8 mouse cellular contexts compared by ENCODE assay signal in the genomic region with DNA sequence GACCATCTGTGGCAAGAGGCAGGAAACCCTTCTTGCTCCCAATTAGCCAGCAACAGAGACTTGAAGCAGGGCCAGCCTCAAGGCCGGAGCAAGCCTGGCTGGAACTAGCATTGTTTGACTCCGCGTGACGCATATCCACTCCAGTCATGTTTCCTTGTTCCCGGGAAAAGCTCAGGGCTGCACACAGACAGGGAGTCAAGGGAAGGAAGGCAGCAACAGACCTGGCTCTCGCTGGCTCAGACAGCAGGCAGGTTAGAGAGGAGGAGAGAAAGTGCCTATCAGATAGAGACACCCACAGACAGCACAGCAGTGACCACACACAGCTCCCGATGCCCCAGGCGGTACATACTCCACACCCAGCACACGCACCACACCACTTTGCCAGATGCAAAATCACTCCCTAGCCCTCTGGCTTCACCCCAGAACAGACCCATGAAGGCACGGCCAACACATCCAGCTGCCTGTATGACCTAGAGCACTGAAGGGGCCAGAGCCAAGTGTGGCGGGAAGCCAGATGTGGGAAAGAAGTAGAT.
DNase-seq lines count a peak whose midpoint lies in the region; ATAC-seq and TF ChIP-seq lines count a peak whose summit lies in the region.

No protein-coding gene starts in this region.

- no peak for TF ChIP-seq CTCF in liver, adult 2 months (IDR thresholded peaks at IDR 0.05; ENCODE audit: low read depth, low read length)

- H3K4me3 ChIP-seq in hindbrain, embryonic 15.5 days = no peak overlapping the region
- no peak overlapping the region for H3K4me3 ChIP-seq in liver, adult 2 months (ENCODE audit: insufficient read depth, low read depth, low read length)
- H3K4me3 ChIP-seq in neural tube, embryonic 15.5 days (replicated peaks) = no peak overlapping the region

- H3K27ac ChIP-seq in hindbrain, embryonic 15.5 days (replicated peaks) = peak overlapping the region; percentile 67
- peak overlapping the region; percentile 78 for H3K27ac ChIP-seq in liver, adult 2 months (replicated peaks; ENCODE audit: insufficient read depth, low read depth, low read length)
- peak overlapping the region; percentile 38 for H3K27ac ChIP-seq in neural tube, embryonic 15.5 days (replicated peaks)

- H3K27me3 ChIP-seq in hindbrain, embryonic 15.5 days = no peaks in the 10 kb centered on the region
- no peaks in the 10 kb centered on the region for H3K27me3 ChIP-seq in liver, adult 2 months (ENCODE audit: control insufficient read depth, insufficient read depth, low read length)
- no peaks in the 10 kb centered on the region for H3K27me3 ChIP-seq in neural tube, embryonic 15.5 days (replicated peaks)

- peak; percentile 43; the same call in 1 of the 2 replicates for ATAC-seq in hindbrain, embryonic 15.5 days (ENCODE audit: low FRiP score, low read depth)
- ATAC-seq in neural tube, embryonic 15.5 days (ENCODE audit: low FRiP score) = no peak
- ATAC-seq in inflammation-experienced regulatory T-cells, adult 6 months = no peak

- H3K36me3 ChIP-seq in hindbrain, embryonic 15.5 days = no peaks in the 10 kb centered on the region
- no peaks in the 10 kb centered on the region for H3K36me3 ChIP-seq in liver, adult 2 months (ENCODE audit: control insufficient read depth, insufficient read depth, low read length)
- H3K36me3 ChIP-seq in neural tube, embryonic 15.5 days = no peaks in the 10 kb centered on the region

- WGBS in hindbrain, embryonic 15.5 days = 36% methylated on average over 11 of the region's 11 CpGs
- WGBS in liver, adult 2 months = 9% methylated on average over 11 of the region's 11 CpGs
- WGBS in neural tube, embryonic 15.5 days = 52% methylated on average over 11 of the region's 11 CpGs

- no peak overlapping the region for H3K9ac ChIP-seq in hindbrain, embryonic 15.5 days
- H3K9ac ChIP-seq in liver, adult 2 months (ENCODE audit: low read depth, low read length) = peak overlapping the region; percentile 48
- no peak overlapping the region for H3K9ac ChIP-seq in neural tube, embryonic 15.5 days (replicated peaks)

- TF ChIP-seq POLR2A in liver, adult 2 months (IDR thresholded peaks at IDR 0.05; ENCODE audit: extremely low read depth, insufficient read depth, low read length) = no peak

- peaks cover 35% of the 10 kb centered on the region for H3K4me1 ChIP-seq in hindbrain, embryonic 15.5 days (replicated peaks)
- peaks cover 72% of the 10 kb centered on the region for H3K4me1 ChIP-seq in liver, adult 2 months (ENCODE audit: control insufficient read depth, insufficient read depth, low read length)
- peaks cover 46% of the 10 kb centered on the region for H3K4me1 ChIP-seq in neural tube, embryonic 15.5 days

- intact Hi-C loops in left cerebral cortex, postnatal 14 days (cut with DNase I) = no loop called here

- peak; percentile 54 for DNase-seq in MN1 (ENCODE audit: low spot score)
- DNase-seq in adrenal gland, adult 2 months = peak; percentile 92
- peak; percentile 71 for DNase-seq in gastrocnemius, adult 18-20 months (ENCODE audit: low spot score)
- DNase-seq in liver, adult 2 months (ENCODE audit: extremely low read depth, low read depth, low spot score) = peak; percentile 86
- no peak for DNase-seq in left cerebral cortex, postnatal 14 days (ENCODE audit: low spot score in 2 of 2)

- H3K79me2 ChIP-seq in liver, adult 2 months (ENCODE audit: control insufficient read depth, insufficient read depth, low read length) = peaks cover 65% of the 10 kb centered on the region

- H3K9me3 ChIP-seq in hindbrain, embryonic 15.5 days = no peaks in the 10 kb centered on the region
- no peaks in the 10 kb centered on the region for H3K9me3 ChIP-seq in neural tube, embryonic 15.5 days (replicated peaks)

- no peak overlapping the region for H3K4me2 ChIP-seq in hindbrain, embryonic 15.5 days
- no peak overlapping the region for H3K4me2 ChIP-seq in neural tube, embryonic 15.5 days

Comparison
In these comparisons a context has a peak if more than half of its experiments do, and no peak if none do; other contexts are left out.
1. DNase-seq: peak in MN1 (single experiment), adrenal gland, adult 2 months (single experiment), gastrocnemius, adult 18-20 months (single experiment) and liver, adult 2 months (single experiment); none in left cerebral cortex, postnatal 14 days (0 of 2).
2. Peak in every context shown above with its lines, with median percentiles within 50 percentile points of each other: H3K27ac ChIP-seq.